Mouse (Mus musculus): ENCODE data around the gene Dleu7.

Gene Dleu7

DNA sequence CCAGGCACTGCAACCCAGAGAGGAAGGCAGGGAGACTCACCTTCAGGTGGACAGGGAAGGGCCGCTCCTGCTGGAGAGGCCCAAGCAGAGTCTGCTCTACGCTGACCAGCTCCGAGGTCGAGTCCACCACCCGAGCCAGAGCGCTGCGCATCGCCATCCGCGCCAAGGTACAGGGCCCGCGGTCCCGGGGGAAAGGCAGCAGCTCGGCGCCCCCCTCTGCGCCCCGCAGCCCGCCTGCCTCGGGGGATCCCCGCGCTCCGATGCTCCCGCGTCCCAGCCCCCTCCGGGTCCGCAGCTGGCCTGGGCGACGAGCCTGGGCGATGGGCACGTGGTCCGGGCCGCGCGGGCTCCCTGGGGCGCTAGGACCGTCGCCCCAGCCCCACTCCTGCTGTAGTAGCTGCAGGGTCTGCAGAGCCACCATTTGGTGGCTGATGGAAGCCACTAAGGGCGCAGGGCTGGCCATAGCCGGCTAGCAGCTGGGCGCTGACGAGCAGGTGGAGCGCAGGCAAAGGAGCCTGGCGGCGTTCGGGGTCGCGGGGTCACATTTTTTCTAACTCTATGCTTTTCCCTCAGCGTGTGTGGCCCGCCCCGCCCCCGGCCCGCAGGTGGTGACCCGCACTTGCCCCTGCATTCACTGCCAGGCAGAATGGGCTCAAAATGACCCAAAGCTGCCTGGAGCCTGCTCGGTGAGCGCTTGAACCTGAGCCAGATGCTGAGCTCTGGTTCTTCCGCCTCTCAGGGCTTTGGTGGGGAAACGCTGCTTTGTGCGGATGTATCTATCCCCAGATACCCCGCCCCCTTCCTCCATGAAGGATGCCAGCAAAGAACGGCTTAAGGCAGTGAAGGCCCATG lies at the start of gene Dleu7, which contains the start of gene Rnaseh2b:
TSS of gene Dleu7 (minus strand) at position 560 of the 852 bp plus-strand sequence.
TSS of gene Rnaseh2b (plus strand) at position 102 of the 852 bp plus-strand sequence.
- no peak for DNase-seq (ENCODE audit: low spot score)

DNA sequence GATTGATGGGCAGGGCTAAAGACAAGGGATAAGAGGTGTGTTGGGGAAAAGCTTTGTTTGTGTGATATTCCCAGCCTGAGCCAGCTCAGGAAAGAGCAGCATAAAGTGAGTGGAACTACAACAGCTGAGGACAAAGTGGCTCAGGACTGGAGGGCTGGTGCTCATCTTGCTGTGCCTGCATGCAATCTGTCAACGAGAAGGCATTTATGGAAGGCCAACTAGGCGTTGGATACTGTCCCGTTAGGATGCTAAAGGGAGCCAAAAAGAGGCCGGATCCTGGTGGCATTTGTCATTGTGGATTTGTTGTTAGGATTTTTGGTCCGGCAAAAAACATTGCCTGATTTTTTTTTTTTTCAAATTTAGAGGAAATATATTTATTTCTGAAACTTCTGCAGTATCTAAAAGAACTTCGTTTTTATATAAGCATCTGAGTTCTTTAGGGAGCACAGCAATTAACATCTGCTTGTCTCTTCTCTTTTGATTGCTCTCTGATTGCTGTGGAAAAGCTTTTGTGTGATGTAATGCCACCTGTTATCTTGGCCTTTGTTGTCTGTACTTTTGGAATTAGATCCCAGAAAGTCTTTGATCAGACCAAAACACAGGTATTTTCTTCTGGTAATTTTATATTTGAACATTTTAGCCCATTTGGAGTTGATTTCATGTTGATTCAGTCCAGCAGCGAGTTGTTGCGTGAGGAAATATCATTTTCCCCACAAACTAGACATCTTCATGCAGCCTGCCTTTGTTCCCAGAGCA lies 49.2 kb upstream of the Dleu7 start:
- no peak for DNase-seq (ENCODE audit: low spot score)

DNA sequence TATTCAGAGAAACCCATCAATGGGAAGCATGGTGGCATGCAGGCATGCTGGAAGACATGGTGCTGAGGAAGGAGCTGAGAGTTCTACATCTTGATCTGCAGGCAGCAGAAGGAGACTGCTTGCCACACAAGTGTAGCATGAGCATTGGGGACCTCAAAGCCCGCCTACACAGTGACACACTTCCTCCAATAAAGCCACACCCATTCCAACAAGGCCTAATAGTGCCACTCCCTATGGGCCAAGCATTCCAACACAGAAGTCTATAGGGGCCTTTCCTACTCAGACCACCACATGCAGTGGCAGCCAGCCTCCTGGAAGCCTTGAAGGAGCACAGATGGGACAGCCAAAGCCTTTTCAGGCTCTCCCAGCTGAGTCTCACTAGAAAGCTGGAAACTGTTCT lies 46.3 kb upstream of the Dleu7 start:
- no peak for DNase-seq (ENCODE audit: low spot score)

DNA sequence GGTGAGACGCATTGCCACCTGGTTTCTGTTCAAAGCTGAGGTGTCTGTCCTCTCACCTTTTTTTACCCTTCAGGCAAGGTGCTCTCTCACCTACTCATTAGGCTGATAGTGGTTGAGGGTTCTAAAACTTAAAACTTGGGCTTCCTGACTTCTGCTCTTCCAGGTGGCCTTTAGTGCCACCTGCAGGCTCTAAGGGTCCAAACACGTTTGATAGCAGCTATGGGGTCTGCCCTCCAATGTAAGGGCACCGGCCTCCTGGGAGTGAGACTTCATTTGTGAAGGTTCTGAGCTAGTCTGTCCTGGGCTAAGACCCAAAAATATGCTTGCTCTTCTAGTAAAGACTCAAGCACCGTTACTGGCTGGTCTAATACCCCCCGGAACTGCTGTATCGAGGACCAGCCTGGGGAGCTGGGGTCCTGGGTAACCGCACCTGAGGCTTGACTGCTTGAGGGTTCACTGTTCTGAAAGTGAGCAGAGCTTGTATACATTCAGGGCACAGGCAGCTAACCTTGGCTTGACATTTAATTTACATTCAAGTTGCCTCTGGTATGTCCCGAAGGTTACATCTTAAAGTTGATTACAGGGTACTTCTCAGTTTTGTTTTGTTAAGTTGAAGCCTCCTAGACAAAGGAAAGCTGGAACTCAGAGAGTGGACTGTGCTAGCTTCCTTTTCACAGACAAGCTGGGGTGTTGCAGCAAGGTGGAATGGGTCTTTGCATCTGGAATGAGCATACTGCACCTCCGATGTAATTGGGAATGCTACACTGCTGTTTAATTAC lies 41.3 kb upstream of the Dleu7 start:
- no peak for DNase-seq (ENCODE audit: low spot score)

DNA sequence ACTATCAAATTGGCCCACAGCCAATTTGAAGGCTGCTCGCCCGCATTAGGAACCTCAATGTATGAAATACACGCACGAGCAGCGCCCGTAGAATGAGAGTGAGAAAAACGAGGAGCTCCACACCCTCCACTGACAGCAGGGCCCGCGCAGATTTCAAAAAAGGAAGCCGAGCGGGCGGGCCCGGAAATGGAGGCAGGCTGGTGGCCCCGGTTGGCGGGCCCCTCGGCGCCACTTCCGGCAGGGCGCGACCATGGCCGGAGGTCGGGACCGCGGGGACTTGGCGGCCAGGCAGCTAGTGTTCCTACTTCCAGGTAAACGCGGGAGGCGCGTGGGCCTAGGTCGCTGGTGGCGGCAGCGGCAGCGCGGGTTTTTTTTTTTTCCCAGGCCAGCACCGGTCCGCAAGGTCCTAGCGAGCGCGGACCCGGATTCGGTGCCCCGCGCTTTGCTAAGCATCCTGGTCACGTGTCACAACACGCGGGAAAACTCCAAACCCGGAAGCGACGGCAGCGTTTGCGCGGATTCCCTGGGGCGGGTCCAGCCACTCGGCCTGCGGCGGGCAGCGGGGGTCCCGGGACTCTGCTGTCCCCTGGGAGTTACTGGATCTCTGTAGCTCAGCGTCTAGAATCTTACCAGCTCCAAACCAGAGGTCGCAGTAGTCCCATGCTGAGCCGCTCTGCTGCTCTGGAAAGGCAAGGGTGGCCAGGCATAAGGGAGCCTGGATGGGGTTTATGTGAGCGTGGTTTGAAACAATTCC lies 39.2 kb upstream of the Dleu7 start:
- peak; percentile 72 for DNase-seq (ENCODE audit: low spot score)

DNA sequence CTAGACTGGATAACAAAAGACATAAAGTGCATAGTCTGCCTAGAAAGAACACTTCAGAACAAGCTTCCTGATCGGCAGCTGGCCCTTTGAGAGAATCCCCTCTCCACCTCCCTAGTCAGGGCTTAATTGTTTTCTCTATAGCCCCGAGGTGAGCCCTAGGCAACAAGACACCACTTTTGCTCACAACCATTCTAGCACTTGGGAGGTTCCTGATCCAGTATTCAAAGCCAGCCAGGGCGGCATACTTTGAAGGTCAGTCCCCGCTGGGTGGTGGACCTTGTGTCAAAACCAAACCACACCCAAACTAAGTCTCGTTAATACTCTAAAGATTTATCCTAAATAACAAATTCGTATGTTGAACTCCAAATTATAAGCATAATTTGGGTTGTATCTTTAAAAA lies 38.6 kb upstream of the Dleu7 start:
- DNase-seq (ENCODE audit: low spot score) = no peak

DNA sequence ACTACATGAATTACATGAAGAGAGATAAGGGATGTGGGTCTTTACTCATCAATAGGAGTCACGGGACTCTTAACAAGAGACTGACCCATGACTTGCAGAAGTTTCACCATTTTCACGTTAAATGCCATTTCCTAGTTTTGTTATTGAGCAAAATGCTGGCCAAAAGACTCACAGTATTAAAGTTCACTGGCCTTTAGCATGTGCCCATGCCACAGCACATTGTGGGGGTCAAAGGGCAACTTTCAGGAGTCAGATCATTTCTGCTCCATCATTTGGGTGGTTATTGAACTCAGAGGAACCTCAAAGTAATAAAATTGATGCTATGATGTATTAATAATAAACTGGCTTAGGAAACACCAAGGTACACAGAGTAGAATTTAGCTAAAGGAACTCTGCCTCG lies 36.8 kb upstream of the Dleu7 start:
- DNase-seq (ENCODE audit: low spot score) = no peak

DNA sequence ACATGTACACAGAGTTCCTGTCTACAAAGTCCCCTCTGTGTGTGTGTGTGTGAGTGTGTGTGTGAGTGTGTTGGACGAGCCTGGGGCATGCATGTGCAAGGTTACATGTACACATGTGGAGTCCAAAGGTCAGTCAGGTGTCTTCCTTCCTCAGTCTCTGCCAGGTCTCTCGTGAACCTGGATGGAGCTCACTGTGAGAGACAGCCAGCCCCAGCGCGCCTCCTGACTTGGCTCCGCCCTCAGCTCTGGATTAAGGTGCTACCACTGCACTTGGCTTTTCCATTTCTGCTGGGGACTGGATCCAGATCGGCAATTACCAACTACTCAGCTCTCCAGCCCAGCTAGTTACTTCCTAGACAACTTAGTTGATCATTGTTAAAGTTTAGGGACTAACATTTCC lies 35.8 kb upstream of the Dleu7 start:
- no peak for DNase-seq (ENCODE audit: low spot score)

DNA sequence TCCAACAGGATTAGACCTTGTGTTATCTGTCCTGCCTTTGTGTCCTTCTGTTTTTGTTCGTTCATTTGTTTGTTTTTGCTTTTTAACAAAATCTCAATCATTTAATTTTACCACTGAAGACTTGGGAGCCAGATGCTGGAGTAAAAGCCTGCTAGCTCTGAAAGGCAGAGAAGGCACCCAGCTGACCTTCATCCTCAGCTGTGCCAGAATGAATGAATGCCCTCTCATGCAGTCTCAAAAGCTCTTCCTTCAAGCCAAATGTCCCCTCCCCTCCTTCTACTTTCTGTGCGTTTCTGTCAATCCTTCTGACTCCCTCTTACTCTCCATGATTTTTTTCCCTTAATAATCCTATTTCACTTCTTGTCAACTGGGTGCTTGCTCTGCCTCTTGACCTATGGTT lies 34.3 kb upstream of the Dleu7 start:
- DNase-seq (ENCODE audit: low spot score) = no peak

DNA sequence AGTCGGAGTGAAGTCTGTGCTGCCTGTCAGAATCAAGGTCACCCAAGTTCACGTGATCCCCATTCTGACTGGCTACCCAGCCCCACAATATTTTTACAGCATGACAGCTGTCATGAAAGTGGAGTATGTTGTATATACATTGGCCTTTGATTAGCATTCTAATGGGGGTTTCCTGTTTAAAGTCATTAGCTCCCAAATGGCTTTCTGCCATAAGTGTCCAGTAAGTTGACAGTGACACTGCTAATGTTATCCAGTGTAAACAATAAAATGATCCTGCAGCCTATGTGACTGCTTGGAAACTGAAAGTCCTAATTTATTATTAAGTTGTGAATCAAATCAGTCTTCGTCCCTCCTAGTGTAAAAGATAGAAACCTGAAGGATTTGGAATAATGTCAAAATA lies 33.2 kb upstream of the Dleu7 start:
- no peak for DNase-seq (ENCODE audit: low spot score)

DNA sequence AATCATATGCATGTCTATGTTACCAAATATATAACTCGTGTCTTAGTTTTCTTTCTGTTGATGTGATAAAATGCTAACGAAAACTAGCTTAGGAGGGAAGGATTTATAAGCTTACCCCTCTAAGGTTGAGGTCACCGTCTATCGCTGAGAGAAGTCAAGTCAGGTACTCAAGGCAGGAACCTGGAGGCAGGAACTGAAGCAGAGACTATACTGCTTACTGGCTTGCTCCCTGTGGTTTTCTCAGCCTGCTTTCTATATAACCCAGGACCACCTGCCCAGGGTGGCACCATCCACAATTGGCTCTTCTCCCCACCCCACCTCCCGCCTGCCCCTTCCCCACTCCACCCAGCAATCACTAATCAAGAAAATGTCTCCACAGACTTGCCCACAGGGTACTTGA lies 32.1 kb upstream of the Dleu7 start:
- DNase-seq (ENCODE audit: low spot score) = no peak

DNA sequence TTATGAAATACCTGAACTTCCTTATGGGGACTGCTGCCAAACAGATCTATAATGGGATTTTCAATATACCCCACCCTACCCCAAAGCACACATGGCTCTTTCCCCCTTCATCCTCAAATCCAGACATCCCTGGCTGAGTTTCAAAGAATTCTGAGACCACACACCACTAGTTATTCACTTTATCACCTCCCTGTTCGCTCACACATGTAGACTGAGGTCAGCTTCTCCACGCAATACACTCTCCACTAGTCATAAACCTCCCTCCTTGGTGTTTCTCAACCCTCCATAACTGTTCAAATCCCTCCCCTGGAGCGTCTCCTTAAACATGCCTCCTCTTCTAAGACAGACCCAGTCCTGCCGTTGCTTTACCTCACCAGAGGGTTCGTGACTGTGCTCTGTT lies 30.6 kb upstream of the Dleu7 start:
- DNase-seq (ENCODE audit: low spot score) = no peak

DNA sequence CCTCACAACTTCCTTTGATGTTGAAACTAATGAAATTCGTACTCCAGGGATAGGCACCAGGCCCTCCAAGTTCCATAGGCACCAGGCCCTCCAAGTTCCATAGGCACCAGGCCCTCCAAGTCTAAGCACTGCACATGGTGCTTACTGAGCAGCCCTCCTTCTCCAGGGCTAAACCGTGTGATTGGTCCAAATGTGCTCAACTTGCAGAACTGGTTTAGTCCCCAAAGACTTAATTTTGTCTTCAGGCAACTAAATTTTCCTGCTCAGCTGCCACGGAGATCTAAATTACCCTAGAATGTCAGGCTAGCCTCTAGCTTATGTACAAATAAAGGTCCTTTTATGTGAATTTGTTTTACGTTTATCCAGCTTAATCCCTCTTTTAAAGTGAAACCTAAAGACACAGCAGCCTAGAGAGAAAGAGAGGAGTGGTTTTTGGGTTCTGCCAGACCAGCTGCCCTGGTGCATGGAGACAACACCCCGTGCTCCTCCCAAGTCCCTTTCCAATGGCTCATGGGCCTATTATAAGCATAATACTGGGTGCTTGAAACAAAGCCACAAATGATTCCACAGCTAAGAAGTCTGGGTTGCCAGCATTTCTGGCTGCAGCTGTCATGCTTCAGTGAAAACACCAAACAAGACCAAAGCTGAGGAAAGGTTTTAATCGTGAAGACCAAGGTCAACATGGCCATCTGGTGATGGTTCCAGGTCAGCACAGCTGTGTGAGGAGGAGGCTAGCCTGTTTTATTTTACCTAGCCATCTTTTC lies 29.9 kb upstream of the Dleu7 start:
- DNase-seq (ENCODE audit: low spot score) = peak; percentile 12

DNA sequence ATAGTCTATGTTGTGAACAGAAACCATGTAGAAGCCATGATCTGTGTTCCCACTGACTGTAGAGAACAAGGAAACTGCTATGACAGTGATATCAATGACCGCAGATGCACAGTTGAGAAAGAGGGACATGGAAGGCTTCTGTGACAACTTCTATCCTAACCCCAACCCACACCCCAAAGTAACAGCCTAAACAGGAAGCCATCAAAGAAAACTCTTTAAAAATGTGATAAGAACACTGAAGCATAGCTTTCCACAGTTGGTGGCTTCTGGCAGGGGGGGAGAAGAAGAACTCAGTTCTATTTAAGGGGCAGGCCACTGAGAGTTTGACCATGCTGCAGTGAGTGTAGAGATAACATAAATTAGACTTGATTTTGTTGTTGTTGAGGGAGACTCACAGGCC lies 18.8 kb upstream of the Dleu7 start:
- no peak for DNase-seq (ENCODE audit: low spot score)

DNA sequence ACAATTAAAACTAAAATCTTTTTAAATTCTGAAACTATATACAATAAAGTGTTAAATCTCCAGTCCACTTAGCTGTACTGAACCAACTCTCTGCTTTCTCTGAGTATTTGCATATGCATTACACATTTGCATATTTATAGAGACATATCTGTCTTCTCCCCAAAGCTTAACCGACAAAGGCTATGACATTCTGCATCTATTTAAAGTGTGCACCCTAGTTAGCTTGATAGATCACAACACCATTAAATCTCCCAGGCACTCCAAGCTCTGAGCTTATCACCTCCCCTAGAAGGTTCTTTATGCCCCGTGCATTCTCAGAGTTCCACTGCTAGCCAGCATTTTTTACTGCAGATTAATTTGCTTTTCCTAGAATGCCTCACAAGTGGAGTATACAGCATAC lies 16.2 kb upstream of the Dleu7 start:
- DNase-seq (ENCODE audit: low spot score) = no peak

DNA sequence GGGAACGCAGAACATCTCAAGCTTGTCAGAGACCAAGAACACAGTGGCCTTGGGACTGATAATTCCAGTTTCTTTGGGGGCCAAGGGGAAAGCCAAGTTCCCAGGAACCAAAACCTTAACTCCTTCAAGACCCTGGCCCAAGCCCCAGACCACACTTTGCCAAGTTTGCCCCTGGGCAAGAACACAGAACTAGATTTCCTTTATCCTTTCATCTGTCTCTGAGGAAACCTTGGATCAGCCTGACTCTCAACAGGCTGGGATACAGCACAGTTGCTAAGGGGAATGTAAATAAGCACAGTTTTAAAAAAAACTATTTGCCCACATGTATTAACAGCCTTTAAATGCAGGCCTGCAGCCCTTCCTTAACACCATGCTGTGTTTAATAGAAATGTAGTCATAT lies 14.7 kb upstream of the Dleu7 start:
- peak; percentile 30 for DNase-seq (ENCODE audit: low spot score)

DNA sequence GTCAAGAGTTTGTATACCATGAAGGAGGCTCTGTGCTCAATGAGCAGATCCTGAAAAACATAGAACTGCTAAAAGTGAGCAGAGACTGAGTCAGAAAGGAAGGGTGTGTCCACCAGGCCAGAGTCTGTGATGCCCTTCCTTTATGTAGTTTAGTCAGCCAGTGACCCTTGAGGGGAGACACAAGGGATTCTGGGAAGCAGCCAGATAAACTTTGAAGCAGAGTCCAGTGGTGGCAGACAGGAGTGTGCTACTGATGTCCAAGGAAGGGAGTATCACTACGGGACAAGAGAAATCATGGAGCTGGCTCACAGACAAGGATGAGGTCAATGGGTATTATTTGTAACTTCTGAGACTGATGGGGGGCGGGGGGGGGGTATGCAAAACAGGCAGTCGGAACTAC lies 7.2 kb upstream of the Dleu7 start:
- DNase-seq (ENCODE audit: low spot score) = no peak

DNA sequence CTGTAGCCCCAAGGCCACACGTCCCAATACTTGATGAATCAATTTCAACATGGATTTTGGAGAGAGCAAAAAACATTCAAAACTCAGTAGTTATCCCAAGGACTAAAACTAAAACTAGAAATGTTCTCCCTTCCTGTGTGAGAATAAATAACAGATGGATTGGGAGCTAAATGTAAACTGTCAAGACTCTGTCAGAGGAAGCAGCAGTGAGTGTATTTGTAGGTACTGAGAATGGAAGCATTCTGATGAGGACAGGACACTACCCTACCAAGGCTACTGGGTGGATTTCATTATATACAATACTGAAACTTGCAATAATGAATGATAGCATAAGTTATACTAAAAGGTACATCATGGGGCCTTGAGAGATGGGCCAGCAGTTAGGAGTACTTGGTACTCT lies 6.0 kb upstream of the Dleu7 start:
- no peak for DNase-seq (ENCODE audit: low spot score)

DNA sequence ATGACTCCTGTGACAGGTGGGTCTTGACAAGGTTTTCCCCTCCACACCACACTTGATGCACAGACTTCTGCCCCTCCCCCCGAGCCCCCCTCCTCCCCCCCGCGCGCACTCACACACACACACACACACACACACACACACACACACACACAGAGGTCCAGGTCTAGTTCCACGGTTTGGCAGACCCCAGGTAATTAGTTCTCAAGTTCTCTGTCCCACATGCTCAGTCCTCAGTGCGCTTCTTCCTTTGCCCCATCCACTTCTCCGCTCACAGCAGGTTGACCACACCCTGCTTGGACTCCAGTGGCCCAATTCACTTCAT lies 720 bp downstream of the Dleu7 start:
- no peak for DNase-seq (ENCODE audit: low spot score)

DNA sequence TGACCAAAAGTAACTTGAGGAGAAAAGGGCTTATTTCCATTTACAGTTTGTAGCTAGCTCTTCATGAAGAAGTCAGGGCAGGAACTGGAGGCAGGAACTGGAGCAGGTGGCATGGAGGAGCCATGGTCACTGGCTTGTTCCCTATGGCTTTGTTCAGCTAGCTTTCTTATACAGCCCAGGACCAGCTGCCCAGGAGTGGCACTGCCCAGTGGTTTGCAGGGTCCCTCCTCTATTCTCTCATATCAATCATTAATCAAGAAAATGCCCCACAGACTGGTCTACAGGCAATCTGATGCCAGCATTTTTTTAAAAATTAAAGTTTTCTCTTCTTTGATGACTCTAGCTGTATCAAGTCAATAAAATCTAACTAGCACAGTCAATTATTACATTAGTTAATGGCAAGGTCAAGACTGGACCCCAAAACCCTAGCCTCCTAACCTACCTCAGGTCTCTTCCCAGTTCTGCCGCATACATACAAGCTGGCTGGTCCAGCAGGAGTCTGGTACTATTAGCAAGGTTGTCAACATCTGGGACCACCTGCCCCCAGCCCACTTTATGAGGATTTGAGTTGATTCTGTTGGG lies 1.4 kb downstream of the Dleu7 start:
- DNase-seq (ENCODE audit: low spot score) = no peak

DNA sequence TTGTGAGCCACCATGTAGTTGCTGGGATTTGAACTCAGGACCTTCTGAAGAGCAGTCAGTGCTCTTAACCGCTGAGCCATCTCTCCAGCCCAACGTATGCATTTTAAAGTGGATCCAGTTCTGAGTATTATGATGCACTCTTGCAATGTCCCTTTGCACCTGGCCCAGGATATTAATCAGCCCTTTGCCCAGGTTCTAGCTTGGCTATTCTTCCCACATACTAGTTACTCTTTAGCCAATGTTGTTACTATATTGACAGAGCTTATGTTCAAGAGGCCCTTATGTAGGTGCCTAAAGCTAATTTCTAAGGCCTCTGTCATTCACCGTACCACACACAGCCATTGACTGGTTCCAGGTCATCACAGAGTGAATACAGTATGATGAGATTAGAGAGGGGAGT lies 4.1 kb downstream of the Dleu7 start:
- DNase-seq (ENCODE audit: low spot score) = no peak

Measured in ovary, adult 18-20 months (tissue).